Mouse (Mus musculus): ENCODE measurements around the gene Cryba4.

- TF ChIP-seq CTCF (IDR thresholded peaks at IDR 0.05) (no peak), EP300 (IDR thresholded peaks at IDR 0.05; ENCODE audit: insufficient read depth, low read depth, low read length) (no peak)
Observed at GRCm38 (mm10) chr5:112237439-112237838, 14.9 kb downstream of the Cryba4 start.

Data from heart, adult 2 months (tissue).